ENCODE assay signal across 17 mouse cellular contexts in genomic region chr6:99301923-99302322, GRCm38 (mm10).
"Had no signal": no experiment of that assay in that cellular context is flagged by ENCODE, and none has a peak within 500 bp of the region (broad histone marks: within the 10 kb centered on the region; RNA-seq: fewer than 3 reads in every experiment).

No protein-coding gene starts in this region.

- H3K4me3 ChIP-seq: intestine, embryonic 15.5 days; layer of hippocampus, adult 2 months; limb, embryonic 10.5 days; limb, embryonic 13.5 days; liver, embryonic 12.5 days; liver, embryonic 15.5 days; stomach, embryonic 15.5 days had no signal

- H3K4me2 ChIP-seq: intestine, embryonic 15.5 days; limb, embryonic 13.5 days; liver, embryonic 12.5 days; liver, embryonic 15.5 days; midbrain, embryonic 11.5 days; stomach, embryonic 15.5 days had no signal

- H3K27me3 ChIP-seq: intestine, embryonic 15.5 days; liver, embryonic 12.5 days; liver, embryonic 15.5 days; stomach, embryonic 15.5 days had no signal

- H3K27ac ChIP-seq: intestine, embryonic 15.5 days; layer of hippocampus, adult 2 months; limb, embryonic 10.5 days; limb, embryonic 13.5 days; liver, embryonic 12.5 days; liver, embryonic 15.5 days; stomach, embryonic 15.5 days had no signal

- ATAC-seq: liver, embryonic 12.5 days had no signal

- H3K9me3 ChIP-seq: intestine, embryonic 15.5 days; limb, embryonic 10.5 days; limb, embryonic 13.5 days; liver, embryonic 12.5 days; liver, embryonic 15.5 days; stomach, embryonic 15.5 days had no signal

- DNase-seq: kidney, adult 11 months; kidney, adult 9 months; kidney, postnatal 25 days; layer of hippocampus, adult 9-11 months; lung, adult 2 months; lung, postnatal 14 days; lung, postnatal 4 days; midbrain, embryonic 14.5 days; thymus, postnatal 4 days had no signal

- H3K9ac ChIP-seq: intestine, embryonic 15.5 days; limb, embryonic 13.5 days; liver, embryonic 12.5 days; liver, embryonic 15.5 days; stomach, embryonic 15.5 days had no signal

- H3K36me3 ChIP-seq: intestine, embryonic 15.5 days; limb, embryonic 10.5 days; limb, embryonic 13.5 days; liver, embryonic 12.5 days; liver, embryonic 15.5 days; stomach, embryonic 15.5 days had no signal

- H3K4me1 ChIP-seq: intestine, embryonic 15.5 days; liver, embryonic 12.5 days; liver, embryonic 15.5 days; stomach, embryonic 15.5 days had no signal
